Mouse (Mus musculus) erythroblast, embryonic 14.5 days (primary cell): ENCODE results near the gene Plcd1.

ENCODE experiments used
- GATA1 ChIP-seq: IDR thresholded peaks from 2 replicates; pipeline ENCODE4 v1.6.1; 2012; ENCODE audit warnings: low read length, inconsistent platforms, mixed read lengths
- TAL1 ChIP-seq: IDR thresholded peaks from 3 replicates; pipeline ENCODE4 v1.6.1; 2012; ENCODE audit warnings: low read length, inconsistent platforms, mixed read lengths

DNA sequence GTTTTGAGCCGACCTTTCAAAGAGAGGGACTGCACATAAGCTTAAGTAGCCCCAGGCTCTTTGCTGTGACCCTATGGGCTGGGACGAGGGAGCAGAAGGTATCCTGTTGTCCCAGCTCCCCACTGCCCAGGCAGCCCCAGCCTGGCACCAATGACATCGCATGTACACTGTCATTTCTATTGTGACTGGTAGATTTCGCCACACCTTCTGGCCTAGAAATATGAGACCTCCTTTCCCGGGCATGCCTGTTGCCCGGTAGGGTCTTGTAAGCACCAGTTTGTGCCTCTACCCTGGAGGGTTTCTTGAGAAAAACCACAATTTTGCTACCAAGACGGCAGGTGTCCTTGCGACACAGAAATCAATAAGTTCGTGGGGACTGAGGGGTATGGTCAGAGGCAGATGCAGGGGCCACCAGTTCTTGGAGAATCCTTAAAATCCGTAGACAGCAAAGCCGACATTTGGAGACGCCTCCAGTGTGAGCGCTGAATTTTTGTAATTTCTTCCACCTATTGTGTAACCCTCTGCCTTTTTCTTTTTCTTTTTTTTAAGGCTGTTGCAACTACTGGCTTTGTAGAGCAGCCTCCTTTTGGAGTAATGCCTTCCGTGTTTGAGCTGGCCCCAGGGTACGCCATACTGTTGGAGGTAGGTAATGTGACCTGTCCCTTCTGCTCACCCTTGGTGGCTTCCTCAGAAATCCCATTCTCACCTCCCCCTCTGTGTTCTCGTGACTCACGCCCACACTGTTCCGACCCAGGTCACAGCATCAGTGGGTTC, 29.5 kb upstream of the Plcd1 start:
- no peak for TF ChIP-seq TAL1
- no peak for TF ChIP-seq GATA1
